Mouse (Mus musculus): ENCODE results near the gene Phf14. TPM values are rescaled to one million over a fixed set of nuclear protein-coding genes. Genes with fewer than 3 reads are reported as not detected.

Gene Phf14
- total and polyA plus RNA-seq, 3 experiments = 25.7 to 58.7 (median 29.6) TPM

DNA sequence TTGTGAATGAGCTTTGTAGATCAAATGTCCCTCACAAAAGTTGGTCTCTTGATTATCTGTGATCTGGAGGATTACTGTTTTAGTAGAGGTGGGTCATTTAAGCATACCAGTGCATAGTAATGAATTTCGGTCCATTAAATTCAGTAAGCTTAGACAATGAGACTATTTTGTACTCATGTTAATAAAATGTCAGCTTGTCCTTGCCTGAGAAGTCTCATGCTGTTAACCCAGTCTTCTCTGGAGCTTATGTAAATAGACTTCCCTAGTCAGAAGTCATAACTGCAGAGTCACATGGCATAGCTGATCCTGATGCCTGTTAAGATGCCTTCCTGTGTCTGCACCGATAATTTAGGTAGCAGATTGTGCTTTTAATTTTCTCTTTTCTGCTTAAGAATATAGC lies 106.4 kb downstream of the Phf14 start:
- Histone ChIP-seq H3K9me3 (replicated peaks; ENCODE audit: insufficient read depth, low read length) (no peaks in the 10 kb centered on the region), H3K4me3 (ENCODE audit: control insufficient read depth in 1 of 2, insufficient read depth in 1 of 2, low read depth in 2 of 2, low read length in 2 of 2) (no peak overlapping the region), H3K79me2 (ENCODE audit: control insufficient read depth, insufficient read depth, low read length, poor library complexity) (no peaks in the 10 kb centered on the region), H3K36me3 (ENCODE audit: control insufficient read depth in 1 of 2, insufficient read depth in 2 of 2, low read length in 2 of 2) (peaks cover 0 to 2% of the 10 kb centered on the region in 2 experiments; a peak in 2 of 4 replicates), H3K27ac (ENCODE audit: control insufficient read depth, low read depth, low read length) (no peak overlapping the region), H3K4me1 (ENCODE audit: control insufficient read depth in 1 of 2, insufficient read depth in 2 of 2, low read length in 2 of 2) (no peaks in the 10 kb centered on the region; a peak in 1 of 4 replicates), H3K9ac (ENCODE audit: control insufficient read depth, low read depth, low read length, poor library complexity, severe bottlenecking) (no peak overlapping the region), H3K27me3 (ENCODE audit: control insufficient read depth in 1 of 2, insufficient read depth in 2 of 2, low read length in 2 of 2) (no peaks in the 10 kb centered on the region)
- TF ChIP-seq MXI1 (IDR thresholded peaks at IDR 0.05; ENCODE audit: low read depth, low read length) (no peak), TAL1 (IDR thresholded peaks at IDR 0.05; ENCODE audit: low read length) (no peak), USF1 (IDR thresholded peaks at IDR 0.05; ENCODE audit: low read depth, low read length) (peak; percentile 31; the same call in 1 of the 2 replicates), BHLHE40 (IDR thresholded peaks at IDR 0.05; ENCODE audit: borderline replicate concordance, low read depth, low read length) (no peak), ZMIZ1 (IDR thresholded peaks at IDR 0.05; ENCODE audit: low read depth, low read length) (no peak), NRF1 (IDR thresholded peaks at IDR 0.05; ENCODE audit: insufficient read depth, low read depth, low read length, poor library complexity, severe bottlenecking) (no peak)
- no peak for DNase-seq (ENCODE audit: low read depth, low spot score)

- Histone ChIP-seq H3K4me1 (ENCODE audit: control insufficient read depth in 1 of 2, insufficient read depth in 2 of 2, low read length in 2 of 2) (no peaks in the 10 kb centered on the region; a peak in 1 of 4 replicates), H3K79me2 (ENCODE audit: control insufficient read depth, insufficient read depth, low read length, poor library complexity) (no peaks in the 10 kb centered on the region), H3K27ac (ENCODE audit: control insufficient read depth, low read depth, low read length) (no peak overlapping the region), H3K27me3 (ENCODE audit: control insufficient read depth in 1 of 2, insufficient read depth in 2 of 2, low read length in 2 of 2) (no peaks in the 10 kb centered on the region), H3K4me3 (ENCODE audit: control insufficient read depth in 1 of 2, insufficient read depth in 1 of 2, low read depth in 2 of 2, low read length in 2 of 2) (no peak overlapping the region), H3K9me3 (replicated peaks; ENCODE audit: insufficient read depth, low read length) (no peaks in the 10 kb centered on the region), H3K9ac (ENCODE audit: control insufficient read depth, low read depth, low read length, poor library complexity, severe bottlenecking) (no peak overlapping the region), H3K36me3 (ENCODE audit: control insufficient read depth in 1 of 2, insufficient read depth in 2 of 2, low read length in 2 of 2) (no peaks in the 10 kb centered on the region)
- TF ChIP-seq USF2 (IDR thresholded peaks at IDR 0.05; ENCODE audit: borderline replicate concordance in 1 of 2, insufficient read depth in 1 of 2, low read depth in 1 of 2, low read length in 2 of 2) = no peak
- TF ChIP-seq BHLHE40 (IDR thresholded peaks at IDR 0.05; ENCODE audit: borderline replicate concordance, low read depth, low read length) = no peak
- no peak for TF ChIP-seq SMC3 (IDR thresholded peaks at IDR 0.05; ENCODE audit: low read depth, low read length)
- no peak for TF ChIP-seq ELF1 (IDR thresholded peaks at IDR 0.05; ENCODE audit: low read depth, low read length)
- no peak for TF ChIP-seq KAT2A (conservative IDR thresholded peaks at IDR 0.05; ENCODE audit: low read depth, low read length)
- no peak for TF ChIP-seq POLR2AphosphoS5 (IDR thresholded peaks at IDR 0.05; ENCODE audit: borderline replicate concordance, low read depth, low read length)
- TF ChIP-seq CHD1 (IDR thresholded peaks at IDR 0.05; ENCODE audit: low read depth, low read length) = no peak
- TF ChIP-seq USF1 (IDR thresholded peaks at IDR 0.05; ENCODE audit: low read depth, low read length) = no peak
- no peak for TF ChIP-seq MAX (IDR thresholded peaks at IDR 0.05; ENCODE audit: low read length)
- no peak for TF ChIP-seq GATA1 (IDR thresholded peaks at IDR 0.05; ENCODE audit: low read depth, low read length)
- no peak for TF ChIP-seq CHD2 (IDR thresholded peaks at IDR 0.05; ENCODE audit: low read length)
- TF ChIP-seq ZC3H11A (IDR thresholded peaks at IDR 0.05; ENCODE audit: low read depth, low read length) = no peak
- no peak for TF ChIP-seq HCFC1 (IDR thresholded peaks at IDR 0.05; ENCODE audit: low read depth, low read length)
- no peak for TF ChIP-seq MEF2A (IDR thresholded peaks at IDR 0.05; ENCODE audit: extremely low read depth, insufficient replicate concordance, low read depth, low read length, poor library complexity, severe bottlenecking)
- DNase-seq (ENCODE audit: low read depth, low spot score) = no peak
Observed at GRCm38 (mm10) chr6:12014733-12015132, 107.1 kb downstream of the Phf14 start.
